Mouse (Mus musculus) lung, adult 18-20 months (tissue): ENCODE measurements around the gene 9030025P20Rik.
"Not testable (repeated sequence)": the region's sequence is repeated elsewhere in the genome, so short reads cannot be mapped to it uniquely, and the experiment has no call there.

Experiments used
- DNase-seq, 2 experiments: peaks; one replicate each; pipeline ENCODE4 v3.0.0; 2022; ENCODE audit warnings: mixed read lengths in 2 of 2

9030025P20Rik gene

GRCm38 (mm10) chr17:14992522-14993138, 14.4 kb downstream of the 9030025P20Rik start:
- DNase-seq, result not testable (repeated sequence)

GRCm38 (mm10) chr17:14993139-14993832, 15.0 kb downstream of the 9030025P20Rik start:
- DNase-seq, result not testable (repeated sequence)

DNA sequence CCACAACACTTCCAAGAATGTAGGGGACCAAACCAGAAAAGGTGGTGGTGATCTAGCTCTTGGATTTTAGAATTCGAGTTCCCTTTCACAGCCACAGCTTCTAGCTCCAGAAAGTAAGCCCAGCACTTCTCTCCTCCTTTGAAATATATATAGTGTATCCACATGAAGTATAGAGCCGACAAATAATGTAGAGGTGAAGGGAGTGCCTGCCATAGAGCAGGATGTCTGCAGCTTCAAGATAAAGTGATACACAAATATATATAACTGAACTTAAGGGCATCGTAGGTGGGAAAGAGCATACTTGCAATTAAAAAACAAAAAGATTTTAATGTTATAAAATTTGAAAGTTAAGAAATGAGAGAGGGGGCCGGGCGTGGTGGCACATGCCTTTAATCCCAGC, 15.9 kb downstream of the 9030025P20Rik start:
- DNase-seq, result not testable (repeated sequence)

DNA sequence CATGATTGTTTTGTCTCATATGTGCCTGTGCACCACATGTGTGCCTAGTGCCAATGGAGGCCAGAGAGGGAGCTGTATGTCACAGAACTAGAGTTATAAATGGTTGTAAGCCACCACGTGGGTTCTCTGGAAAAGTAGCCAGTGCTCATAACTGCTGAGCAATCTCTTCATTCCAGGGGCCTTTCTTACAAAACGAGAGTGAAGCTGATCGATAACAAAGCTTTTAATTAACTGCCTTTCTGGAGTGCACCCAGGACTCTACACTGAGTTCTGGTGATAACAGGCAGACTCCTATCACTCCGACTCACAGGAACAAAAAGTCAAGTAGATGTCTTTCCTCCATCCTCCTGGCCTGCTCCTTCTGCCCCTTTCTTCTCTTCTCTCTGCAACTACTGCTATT, 21.8 kb downstream of the 9030025P20Rik start:
- not testable (repeated sequence) for DNase-seq

DNA sequence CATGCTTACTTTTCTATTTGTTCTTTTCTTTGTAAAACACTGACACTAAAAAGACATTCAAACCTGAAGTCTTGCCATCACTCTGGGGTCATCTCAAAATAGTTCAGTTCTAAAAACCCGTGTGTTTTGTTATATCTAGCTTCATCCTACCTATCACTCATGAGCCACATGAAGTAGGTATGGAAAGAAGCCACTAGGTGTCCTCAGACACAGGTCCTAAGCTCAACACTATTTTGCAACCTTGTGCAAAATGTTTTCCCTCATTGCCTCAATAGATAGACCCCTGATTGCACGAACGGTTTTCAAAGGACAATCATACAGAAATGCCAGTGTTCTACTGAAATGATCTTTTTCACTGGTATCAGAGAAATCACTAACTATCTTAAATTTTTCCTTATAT, 30.8 kb downstream of the 9030025P20Rik start:
- not testable (repeated sequence) for DNase-seq

GRCm38 (mm10) chr17:15009706-15010413, 31.6 kb downstream of the 9030025P20Rik start, which contains the start of gene Gm3435:
Gm3435 (plus strand) TSS chr17:15010176.
- not testable (repeated sequence) for DNase-seq

- peak; percentile 28 to 43 for DNase-seq
Observed at GRCm38 (mm10) chr17:15021503-15022220, 43.4 kb downstream of the 9030025P20Rik start.

- not testable (repeated sequence) for DNase-seq
Observed at GRCm38 (mm10) chr17:15023878-15024492, 45.7 kb downstream of the 9030025P20Rik start.

DNA sequence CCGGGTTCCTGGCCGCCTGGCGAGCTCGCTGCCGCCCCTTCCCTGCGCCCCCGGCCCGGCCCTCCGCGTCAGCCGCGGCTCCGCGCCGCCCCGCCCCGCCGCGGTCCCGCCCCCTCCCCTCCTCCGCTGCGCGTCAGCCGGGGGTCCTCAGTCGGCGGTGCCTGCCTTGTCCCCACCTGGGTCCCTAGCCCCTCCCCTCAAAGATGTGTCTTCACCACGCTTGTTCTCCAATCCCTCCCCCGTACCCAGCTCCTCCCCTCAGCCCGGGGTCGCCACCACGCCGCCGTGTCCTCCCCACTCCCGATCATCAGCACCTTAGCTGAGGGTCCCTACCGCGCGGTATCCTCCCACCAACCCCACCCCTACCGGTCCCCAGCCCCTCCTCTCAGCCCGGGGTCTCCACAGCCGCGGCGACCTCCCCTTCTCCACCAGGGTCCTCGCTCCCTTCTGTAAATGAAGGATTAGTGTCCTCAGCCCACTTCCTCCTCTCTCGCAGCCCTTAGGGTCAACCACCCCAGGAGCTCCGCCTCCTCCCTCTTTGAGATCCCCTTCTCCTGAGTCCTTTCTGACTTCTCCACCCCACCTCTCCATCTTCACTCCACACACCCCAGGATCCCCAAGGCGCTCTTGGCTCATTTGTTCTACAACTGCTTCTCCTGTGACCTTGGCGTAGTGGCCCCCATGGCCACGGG, 46.4 kb downstream of the 9030025P20Rik start:
- DNase-seq, result not testable (repeated sequence)

- not testable (repeated sequence) for DNase-seq
Observed at GRCm38 (mm10) chr17:15025513-15025912, 47.2 kb downstream of the 9030025P20Rik start.

GRCm38 (mm10) chr17:15031414-15031813, 53.1 kb downstream of the 9030025P20Rik start:
- DNase-seq, result not testable (repeated sequence)

DNA sequence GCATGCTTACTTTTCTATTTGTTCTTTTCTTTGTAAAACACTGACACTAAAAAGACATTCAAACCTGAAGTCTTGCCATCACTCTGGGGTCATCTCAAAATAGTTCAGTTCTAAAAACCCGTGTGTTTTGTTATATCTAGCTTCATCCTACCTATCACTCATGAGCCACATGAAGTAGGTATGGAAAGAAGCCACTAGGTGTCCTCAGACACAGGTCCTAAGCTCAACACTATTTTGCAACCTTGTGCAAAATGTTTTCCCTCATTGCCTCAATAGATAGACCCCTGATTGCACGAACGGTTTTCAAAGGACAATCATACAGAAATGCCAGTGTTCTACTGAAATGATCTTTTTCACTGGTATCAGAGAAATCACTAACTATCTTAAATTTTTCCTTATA, 62.2 kb downstream of the 9030025P20Rik start:
- DNase-seq, result not testable (repeated sequence)
